Mouse (Mus musculus) kidney, postnatal 14 days (tissue): Measurements from ENCODE around the gene Palmd.

Experiments
- DNase-seq: peaks from one replicate; pipeline ENCODE4 v3.0.0; 2022; ENCODE audit warnings: mixed read lengths

The Palmd gene

DNA sequence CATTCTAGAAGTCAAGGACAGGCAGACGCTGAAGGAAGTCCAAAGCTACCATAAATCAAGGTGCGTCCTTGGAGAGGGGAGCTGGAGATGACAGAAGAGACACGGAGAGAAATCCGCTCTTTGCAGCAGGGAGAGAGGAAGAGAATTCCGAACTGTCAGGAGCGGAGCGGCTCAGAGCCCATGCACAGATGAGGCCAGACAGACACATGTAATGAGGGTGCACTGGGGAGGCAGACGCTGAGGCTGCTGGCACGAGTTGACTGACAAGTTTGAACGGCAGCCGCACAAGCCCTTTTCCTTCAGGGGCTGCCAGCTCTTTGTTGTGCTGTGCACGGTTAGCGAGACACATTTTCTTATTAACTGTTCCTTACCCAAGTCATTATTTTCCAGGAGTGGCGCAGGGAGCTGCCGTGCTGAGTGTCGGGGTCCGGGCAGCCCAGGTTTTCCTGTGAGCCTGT is at the start of gene Palmd:
Gene Palmd, minus strand, starts transcription at position 448 of the 458 bp plus-strand sequence.
- DNase-seq: peak; percentile 57

DNA sequence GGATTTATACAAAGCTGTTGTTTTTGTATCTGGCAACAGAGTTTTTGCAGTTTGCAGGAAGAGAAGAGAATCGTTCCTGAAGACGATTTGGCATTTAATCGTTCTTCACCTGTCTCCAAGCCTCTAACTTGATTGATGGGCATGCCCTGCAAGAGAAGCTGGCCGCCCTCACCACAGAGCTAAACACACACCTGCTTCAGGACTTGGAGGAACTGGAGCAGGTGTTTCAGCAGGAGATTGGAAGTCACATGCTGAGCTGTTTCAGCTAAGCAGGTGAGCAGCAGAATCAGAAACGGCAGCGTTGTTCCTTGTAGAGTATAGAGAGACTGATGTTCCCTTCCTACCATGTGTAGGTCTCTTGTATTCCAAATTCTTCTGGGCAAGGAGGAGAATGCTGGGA is 41.4 kb upstream of the Palmd start:
- no peak for DNase-seq

DNA sequence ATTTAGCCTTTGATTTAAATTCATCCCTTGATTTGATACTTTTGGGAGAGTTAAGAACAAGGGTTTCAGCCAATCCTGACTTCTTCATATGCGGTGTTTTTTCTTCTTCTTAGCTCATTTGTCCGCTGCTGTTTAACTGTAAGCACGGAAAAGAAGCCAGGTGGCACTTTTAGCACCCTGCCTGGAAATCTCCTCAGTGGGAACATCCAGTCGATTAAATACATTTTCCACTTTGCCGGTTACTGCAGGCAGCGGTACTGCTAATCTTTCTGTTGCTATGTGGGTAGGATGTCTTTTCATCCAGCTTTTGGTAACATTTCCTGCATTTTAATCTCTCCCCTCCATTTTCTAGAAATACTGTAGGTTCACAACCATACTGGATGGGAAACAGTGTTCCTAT is 38.6 kb upstream of the Palmd start:
- DNase-seq: no peak

DNA sequence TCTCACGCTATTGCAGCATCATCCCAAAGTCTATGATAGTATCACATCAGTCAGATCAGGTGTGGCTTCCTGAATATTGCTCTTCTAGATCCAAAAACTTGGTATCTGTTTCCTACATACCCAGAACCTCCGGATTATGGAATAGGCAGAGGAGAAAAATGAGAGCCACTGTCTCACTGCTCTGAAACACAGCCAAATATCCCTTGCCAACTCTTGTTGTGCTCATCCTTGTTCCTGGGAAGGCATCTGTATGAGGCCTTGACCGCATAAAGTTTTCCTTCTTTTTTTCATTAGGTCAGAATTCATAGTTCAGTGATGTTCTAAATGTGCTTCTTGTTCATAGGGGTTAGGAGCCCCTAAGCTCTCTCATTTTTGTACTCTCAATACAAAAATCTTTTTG is 37.8 kb upstream of the Palmd start:
- no peak for DNase-seq

DNA sequence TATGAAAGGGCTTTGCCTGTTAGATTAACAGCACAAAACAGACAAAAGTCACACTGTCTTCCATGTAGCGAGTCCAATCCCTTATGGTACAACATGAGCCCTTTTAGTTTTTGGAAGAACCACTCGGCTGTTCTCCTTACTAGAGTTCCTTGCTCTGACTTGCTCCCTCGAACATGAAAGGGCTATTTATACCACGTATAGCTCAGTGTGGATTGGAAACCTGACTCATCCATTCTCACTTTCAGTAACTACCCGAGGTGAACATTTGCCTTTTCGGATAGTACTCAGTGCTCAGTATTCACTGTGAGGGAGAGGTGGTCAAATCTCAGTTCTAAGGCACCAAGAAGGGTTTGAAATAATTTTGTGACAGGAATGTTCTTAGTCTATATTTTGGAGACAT is 34.6 kb upstream of the Palmd start:
- DNase-seq: no peak

DNA sequence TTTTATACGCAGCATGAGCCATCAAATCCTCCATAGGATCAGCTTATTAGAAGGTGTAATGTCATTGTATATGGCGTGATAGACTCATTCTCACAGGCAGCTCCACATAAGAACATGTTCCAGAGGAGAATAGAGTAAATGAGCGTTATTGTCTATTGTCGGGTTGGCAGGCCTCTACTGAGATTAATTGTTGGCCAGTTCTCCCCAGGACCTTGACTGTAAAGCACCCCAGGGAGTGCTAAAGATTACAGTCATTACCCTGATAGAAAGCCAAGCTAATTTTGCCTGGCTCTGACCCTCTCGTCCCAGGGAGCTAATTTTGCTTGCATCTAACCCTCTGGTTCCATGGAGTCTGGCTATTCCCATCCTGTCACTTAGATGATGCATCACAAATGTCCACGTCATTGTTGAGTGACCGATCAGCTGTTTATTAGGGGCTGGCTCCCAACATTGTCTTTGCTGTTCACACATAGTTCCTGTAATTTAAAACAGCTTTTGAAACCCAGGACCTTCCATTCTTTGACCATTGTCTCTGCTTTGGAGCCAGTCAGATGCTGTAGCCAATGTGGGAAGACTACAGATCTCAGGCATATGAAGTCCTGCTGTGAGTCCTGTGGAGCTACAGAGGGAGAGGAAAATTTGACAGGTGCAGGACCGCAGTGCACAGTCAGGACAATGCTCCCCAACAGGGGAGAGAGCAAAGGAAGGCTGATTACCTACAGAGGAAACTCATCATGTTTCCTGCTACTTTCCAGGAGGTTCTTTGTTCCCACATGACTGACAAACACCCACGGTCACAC is 33.1 kb upstream of the Palmd start:
- peak; percentile 17 for DNase-seq

DNA sequence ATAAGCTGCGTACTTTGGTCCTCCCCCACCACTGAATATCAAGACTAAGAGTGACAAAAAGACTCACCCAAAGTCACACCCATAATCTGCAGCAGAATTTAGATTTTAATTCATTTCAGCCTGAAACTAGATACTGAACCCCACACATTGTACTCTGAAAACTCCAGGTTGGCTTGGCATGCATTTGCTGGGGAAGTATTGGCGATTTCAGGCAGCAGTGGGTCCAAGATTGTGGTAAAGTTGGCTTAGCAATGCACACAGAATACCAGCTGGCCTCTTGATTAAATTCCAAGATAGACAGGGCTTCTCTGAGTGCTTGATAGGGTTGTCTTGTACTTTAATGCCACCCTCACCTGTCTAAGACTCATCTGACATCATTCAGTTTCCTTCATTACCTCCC is 24.2 kb upstream of the Palmd start:
- no peak for DNase-seq

DNA sequence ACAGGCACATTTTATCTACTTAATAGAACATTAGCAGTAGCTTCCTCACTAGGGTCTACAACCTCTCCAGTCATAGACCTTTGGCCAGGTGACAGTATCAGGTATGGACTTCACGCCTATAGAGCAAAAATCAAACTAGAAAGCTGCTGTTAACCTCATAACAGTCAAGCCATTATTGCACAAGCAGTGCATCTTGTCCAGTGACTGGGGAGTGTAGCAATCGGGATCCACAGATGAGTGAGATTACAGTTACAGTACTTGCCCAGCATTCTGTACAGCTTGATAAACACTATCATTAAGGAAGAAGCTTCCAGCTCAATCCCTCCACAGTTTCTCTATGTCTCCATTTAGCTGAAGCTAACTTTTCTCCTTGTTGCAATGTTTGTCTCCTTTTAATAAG is 22.4 kb upstream of the Palmd start:
- DNase-seq: no peak

DNA sequence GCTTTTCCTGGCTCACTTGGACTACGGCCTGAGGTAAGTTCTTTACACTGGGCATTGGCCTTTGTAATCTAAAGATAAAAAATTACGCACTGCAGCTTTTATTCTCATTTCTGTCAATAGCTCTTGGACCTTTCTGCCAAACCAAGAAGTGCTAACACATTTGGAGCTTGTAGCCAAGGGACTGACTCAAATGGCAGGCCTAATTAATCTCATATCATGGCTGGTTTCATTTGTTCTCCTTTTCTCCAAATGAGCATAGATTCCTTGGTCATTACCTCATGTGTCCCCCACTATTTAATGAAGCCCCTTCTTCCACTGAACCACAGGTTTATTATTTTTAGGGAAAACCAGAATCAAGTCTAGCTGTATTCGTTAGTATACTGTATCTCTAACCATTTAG is 19.4 kb upstream of the Palmd start:
- no peak for DNase-seq

DNA sequence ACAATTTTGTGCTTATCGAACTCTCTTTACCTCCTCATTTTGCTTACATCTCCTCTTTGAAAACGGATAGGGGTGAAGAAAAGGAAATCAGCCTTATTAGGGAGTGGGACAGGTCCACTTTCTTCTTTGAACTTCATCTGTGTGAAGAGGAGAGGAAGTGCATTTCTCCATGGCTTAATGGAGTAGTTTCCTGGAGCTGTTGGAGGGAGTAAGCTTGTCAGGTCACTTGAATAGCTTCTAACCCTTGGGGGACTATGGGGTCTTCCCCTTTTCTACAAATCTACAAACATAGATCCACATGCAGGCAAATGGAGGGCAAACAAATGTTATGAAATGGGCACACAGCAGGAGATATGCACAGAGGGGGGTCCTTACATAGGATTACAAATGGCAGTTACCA is 17.7 kb upstream of the Palmd start:
- DNase-seq: no peak

DNA sequence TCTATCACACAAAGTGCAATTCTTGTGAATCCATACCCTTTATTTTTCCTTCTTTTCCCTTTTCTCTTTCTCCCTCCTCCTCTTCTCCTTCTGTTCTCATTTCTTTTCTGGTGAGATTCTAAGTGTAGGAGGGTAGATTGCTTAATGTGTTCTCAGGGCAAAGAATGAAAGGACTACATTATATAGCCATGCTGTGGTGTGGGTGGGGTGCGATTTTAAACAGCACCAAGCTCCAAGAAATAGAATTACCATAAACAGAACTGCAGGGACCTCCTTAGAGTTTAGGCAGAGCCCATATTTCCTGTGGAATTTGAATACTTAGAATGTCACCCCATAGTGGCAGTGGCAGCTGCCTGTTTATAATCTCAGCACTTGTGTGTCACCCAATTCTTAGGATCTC is 17.0 kb upstream of the Palmd start:
- DNase-seq: no peak

DNA sequence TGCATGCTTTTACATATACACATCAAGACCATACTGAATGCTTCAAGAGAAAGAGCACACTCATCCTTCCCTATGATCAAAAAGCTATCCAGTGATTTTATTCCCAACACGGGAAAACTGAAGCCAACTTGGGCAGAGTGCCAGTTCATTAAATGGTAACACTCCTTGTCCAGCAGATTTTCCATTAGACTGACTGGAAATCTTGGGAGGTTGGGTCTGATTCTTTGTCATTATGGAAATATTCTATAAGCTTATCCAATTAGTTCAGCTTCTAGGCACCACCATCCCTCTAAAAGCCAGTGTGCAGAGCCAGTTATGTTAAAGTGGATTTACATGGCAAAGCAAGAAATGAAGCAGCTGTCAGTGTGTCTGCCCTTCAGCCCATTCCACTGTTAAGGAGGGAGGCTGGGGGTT is 16.3 kb upstream of the Palmd start:
- no peak for DNase-seq

DNA sequence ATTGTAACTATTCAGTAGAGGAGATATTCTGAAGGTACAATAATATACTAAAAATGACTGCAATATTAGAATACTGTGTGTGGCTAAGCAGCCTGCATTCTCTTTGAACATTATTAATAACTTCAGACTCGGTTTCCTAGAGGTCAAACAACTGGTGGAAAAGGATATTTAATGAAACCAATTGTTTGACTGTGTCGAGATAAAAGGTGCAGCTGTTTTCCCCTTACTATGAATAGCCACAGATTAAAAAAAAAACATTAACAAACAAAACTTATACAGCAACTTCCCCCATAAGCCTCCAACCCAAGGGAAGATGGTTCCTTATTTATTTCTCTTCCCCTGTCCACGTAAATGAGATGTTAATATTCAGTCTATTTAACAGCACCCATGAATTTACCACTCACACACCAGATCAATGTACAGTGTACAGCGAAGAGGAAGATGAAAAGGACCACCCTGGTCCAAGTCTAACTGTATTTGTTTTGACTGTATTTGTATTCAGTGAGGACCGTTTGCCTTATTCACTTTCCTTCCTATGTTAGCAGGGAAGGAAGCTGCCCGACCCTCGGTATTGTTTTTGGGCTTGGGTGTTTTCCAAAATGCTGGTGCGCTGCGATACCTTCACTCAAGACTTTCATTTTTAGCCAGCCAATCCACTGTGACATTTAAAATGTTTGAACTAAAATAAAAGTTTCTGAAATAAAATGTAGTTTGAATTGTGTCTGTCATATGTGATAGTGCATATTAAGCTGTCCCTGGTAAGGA is 13.2 kb upstream of the Palmd start:
- DNase-seq: peak; percentile 27

DNA sequence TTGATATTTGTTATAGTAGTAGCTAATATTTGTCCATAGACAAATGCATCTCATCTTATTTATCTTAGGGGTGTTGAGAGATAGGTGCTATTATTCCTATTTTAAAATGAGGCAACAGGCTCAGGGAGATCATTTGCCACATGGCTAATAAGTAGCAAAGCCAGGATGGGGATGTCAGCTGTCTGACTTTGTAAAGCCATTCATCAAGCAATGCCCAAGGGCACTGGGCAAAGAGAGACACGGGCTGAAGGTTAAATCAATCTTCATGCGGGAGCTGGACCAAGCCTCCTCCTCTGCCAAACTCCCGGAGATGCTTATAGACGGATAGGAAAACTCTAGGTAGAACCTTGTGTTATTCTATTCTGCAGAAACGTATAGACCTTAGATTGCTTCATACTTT is 999 bp upstream of the Palmd start:
- no peak for DNase-seq

DNA sequence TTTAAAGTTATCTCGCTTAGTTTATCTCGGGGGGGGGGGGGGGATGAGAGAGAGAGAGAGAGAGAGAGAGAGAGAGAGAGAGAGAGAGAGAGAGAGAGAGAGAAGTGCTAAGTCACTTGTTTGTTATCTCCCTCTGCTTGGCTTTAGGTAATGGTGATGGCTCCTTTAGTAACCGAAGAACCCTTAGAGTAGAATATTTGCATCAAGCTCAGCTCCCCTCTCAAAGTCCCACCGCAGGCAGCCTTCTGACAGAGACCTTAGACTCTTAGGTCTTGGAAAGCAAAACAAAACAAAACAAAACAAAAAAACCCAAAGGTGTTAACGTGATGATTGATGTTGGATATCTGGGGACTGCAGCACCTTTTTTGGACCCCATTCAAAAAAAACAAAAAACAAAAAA is 216 bp upstream of the Palmd start:
- no peak for DNase-seq

DNA sequence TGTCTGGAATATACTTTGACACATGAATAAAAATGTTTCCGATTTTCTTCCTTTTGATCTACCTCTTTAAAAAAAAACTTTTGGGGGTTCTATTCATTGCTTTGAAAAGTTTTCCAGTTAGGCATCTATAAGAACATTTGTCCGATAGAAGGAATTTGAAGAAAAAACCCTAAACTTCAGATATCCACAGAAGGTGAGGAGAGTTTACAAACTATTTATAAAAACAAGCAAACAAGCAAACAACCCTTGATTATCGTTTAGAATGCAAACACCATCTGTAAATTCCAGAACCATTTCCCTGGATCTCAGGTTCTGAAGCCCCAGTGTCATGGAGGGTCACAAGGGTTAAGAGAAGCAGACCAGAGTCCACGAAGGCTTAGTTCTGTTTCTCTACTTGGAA is 820 bp downstream of the Palmd start, which contains the start of gene 4930455H04Rik:
Gene 4930455H04Rik, plus strand, starts transcription at position 301 of the 400 bp plus-strand sequence.
- DNase-seq: no peak

DNA sequence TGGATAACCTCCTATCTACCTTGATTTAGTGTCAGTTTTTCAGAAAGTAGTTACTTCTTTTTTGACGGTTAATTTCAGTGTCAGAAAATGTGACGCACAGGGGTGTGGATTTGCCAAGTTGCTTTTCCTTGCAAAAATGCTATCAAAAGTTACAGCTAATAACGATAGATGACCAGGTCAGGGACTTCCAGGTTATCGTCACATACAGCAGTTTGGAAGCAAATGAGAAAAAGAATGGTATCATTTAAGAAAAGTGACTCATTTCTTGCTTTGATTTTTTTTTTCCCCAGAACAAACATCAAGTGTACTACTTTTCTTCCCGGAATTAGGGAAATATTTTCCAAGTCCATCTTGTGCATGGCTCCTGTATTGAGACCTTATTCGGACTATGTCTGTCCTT is 1.4 kb downstream of the Palmd start:
- no peak for DNase-seq

DNA sequence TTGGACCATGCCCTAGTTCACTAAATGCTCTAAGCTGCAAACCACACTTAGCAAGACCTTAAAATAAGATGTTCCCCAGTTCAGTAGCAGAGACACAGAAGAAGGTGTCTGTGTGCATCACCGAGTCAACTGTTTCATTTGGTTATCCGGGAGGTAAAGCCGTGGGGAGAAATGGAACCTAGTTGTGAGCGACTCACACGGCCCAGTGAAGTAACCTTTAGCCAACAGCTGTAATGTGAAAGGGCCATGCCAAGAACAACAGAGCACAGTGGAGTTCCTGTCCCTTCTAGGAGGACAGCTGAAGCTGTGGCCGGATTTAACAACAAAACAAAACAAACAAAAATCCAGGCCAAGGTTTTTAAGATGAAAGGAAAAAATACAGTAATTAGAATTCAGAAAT is 2.0 kb downstream of the Palmd start:
- peak; percentile 66 for DNase-seq

DNA sequence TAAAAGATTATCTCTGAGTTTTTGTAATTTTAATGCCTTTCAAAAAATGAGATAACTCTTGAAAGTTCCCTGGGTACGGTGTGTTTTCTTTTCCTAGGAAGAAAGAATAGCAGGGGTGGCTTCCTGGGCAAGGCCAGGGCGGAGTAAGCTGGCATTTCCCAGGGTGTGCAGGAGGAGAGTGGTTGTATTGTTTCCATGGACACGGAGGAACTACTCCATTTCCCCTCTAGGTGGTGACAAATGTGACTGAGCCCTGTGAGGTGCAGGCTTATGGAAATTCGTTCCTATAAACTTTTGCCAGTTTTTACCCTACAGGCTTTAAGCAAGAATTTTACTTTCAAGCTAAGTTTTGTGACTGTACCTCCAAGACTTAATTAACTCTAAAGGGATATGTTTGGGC is 2.6 kb downstream of the Palmd start:
- peak; percentile 72 for DNase-seq

DNA sequence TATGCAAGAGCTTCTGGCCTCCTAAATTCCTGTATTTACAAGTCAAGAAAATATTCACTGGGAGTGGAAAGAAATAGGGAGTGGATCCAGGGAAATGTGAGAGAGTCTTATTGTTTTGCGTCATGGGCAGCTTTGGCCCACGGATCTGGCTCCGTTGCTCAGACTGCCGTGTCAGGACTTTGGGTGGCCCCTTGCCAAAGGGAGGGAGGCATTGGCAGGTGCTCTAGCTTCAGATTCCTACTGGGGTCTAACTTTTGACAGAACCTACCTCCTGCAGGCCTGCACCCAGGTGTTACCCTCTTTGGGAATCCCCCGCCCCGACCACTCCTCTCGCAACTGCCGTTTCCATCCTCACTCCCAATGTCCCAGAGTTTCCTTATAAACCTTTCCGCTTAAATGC is 4.4 kb downstream of the Palmd start:
- peak; percentile 20 for DNase-seq

DNA sequence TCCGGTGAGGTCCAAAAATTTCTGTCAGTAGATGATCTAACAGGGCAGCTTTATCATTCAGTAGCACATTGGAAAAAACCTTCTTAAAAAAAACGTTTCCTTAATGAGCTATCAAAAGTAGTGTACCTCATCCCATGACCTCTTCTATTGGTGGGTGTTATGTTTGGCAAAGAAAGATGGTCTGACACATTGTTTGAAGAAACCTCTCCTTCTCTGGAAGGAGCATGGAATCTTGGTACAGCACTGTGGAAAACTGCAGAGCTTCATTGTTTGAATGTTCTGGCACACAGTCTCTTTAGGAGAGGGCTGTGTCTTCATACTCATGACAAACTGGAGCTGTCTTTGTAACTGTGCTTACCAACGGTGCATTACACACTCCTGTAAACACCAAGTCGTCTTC is 5.6 kb downstream of the Palmd start:
- DNase-seq: no peak

DNA sequence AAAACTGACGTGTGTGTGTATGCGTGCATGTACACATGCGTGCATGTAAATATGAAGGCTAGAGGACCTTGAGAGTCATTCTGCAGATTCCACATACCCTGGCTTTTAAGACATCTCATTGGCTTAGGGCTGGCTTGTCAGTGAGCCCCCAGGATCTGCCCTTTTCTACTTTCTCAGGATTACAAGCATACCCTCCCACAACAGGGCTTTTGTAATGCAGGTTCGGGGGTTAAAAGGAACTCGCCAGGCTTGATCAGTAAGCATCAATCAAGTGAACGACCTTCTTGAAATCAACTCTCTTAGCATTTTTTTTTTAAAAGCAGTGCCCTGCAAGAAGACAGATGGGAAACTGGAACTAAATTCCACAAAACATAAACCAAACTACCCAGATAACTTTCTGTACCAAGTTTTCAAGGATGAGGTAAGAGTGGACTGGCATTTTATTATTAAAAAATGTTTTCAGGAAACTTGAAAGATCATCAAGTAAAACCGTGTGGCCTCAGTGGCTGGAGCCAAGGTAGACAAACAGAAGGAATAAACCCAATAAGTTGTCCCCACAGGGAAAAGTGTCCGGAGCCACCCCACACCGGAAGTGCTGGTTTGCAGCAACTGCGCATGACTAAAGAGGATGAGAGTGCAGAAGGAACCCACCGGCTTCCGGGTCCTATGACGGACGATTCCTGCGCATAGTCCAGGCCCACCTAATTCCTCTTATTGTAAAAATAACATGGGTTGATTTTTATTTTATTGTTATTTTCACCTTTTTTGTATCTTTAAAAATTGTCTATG is 7.2 kb downstream of the Palmd start:
- no peak for DNase-seq

DNA sequence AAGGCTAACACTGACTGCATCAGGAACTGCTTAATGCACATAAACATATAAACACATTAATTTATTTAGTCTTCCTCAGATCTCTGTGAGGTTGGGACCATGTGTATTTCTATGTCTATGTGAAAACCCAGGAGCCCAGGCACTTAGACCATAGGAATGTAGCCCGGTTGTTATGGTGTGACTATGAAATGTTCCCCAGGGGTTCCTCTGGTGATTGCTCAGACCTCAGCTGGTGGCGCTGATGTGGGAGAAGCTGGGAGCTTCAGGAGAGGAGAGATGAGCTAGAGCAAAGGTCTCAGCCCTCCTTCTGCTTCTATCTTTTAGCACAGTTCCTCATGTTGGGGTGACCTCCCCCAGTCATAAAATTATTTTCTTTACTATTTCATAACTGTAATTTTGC is 8.4 kb downstream of the Palmd start:
- DNase-seq: no peak
